Mouse (Mus musculus) right cerebral cortex, adult 2 months (tissue): ENCODE results near the gene Ubl3.

Experiments used
- DNase-seq, 2 experiments: peaks; one replicate each; pipeline ENCODE4 v3.0.0; 2021 to 2022; ENCODE audit warnings: low spot score in 2 of 2

Gene Ubl3

DNA sequence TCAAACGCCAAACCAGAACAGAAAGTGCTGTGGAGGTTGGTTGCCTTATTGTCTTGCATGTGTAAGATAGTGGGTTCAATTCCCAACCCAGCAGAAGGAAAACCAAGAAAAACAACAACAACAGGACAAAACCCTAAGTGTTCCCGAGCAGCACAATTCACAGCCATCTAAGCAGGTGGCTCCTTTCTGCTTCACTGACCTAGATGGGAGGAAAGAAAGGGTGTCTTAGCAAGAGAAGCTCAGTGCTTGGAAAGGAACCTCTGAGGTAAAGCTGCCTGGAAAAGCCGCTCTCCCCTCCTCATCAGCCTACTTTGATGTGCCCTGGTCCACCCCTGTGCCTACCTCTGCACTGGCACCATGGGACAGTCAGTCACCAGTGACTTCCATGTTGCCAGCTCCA, 70.8 kb downstream of the Ubl3 start:
- DNase-seq: no peak

DNA sequence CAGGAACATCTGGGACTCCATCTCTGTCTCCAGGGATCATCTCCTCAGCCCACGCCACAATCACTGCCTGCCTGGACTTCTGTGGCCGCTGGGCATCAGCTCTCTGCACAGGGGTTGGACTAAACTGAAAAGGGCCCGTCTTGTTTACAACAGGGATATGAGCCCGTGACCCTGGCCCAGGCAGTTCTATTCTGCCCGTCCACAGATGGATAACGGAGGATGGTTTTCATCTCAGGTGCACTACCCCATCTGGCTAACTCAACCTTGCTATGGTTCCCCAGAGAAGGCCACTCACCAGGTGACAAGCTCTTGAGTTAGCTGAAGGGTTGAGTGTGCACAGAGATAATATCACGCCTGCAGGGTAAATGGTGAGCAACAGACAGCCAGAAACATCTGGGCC, 78.2 kb downstream of the Ubl3 start:
- DNase-seq: no peak

GRCm38 (mm10) chr5:148468626-148469441, 83.8 kb downstream of the Ubl3 start:
- no peak for DNase-seq

GRCm38 (mm10) chr5:148466933-148467607, 85.5 kb downstream of the Ubl3 start:
- DNase-seq: no peak

GRCm38 (mm10) chr5:148466116-148466515, 86.5 kb downstream of the Ubl3 start:
- DNase-seq: no peak

DNA sequence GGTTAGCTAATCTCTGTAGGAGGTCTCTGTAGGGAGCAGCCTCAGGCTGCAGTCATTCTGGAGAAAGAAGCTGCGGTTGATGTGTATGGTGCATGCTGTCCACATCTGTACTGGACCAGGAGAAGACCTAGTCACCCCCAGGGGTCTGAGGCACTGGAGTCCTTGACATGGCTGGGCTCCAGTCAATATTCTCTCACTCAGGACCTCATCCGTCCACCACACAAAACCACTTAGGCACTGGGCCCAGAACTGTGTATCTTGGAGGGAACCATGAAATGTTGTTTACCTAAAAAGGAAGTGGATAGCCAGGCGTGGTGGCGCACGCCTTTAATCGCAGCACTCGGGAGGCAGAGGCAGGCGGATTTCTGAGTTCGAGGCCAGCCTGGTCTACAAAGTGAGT, 87.5 kb downstream of the Ubl3 start:
- no peak for DNase-seq

GRCm38 (mm10) chr5:148464489-148464888, 88.1 kb downstream of the Ubl3 start:
- DNase-seq: no peak

DNA sequence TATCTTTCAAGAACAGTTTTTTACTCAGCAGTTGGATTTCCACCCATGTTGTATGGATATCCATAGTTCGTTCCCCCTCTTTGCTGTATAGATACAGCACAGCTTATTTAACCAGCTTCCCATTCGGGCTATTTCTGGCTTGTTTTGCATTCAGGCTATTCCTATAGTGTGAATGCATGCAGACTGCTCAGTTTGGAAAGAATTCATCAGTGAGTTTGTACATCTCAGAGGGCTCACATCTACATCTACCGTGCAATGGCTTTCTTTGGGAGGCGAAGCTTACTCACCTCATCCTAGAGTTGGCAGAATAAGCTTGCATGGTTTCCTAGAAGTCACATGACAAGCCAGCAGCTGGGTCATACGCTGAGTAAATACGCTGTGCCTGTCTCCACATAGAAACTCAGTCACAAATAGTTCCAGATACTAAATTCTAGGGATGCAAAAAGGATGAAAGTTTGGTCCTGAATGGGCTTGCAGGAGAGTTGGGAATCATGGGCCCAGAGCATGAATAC, 88.8 kb downstream of the Ubl3 start:
- peak; percentile 26 to 30 for DNase-seq
